Mouse (Mus musculus): Measurements from ENCODE around the gene Zfp51. TPM values are rescaled to one million over a fixed set of nuclear protein-coding genes. Genes with fewer than 3 reads are reported as not detected.
"Not testable (repeated sequence)": the region's sequence is repeated elsewhere in the genome, so short reads cannot be mapped to it uniquely, and the experiment has no call there.

The Zfp51 gene
- total and polyA plus RNA-seq, 3 experiments: 1.5 to 8.5 (median 6.3) TPM

DNA sequence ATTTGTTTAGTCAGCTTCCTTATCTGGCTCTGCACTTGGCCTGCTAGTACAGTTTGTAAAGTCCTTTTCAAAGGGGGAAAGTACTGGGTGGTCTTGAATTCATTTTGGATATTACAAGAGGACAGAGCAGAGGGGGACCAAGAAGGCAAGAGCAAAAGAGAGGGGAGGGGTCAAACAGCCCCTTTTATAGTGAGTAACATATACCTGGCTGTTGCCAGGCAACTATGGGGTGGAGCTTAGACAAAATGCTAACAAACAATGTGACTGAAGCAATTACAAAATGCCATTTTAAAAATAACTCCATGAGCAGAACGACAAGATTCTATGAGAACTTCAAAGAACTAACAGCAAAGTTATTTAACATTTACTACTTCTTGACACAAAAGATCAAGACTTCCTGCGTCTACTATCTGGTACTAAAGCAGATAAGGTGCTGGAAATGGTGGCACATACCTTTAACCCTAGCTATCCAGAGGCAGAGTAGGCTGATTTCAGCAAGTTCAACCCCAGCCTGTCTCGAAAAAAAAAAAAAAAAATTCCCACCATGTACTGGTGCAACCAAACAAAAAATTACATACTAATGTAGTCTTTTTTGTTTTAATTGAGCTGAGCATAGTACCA, 22.0 kb downstream of the Zfp51 start:
- Histone ChIP-seq H3K4me3 (no peak overlapping the region), H3K27ac (no peak overlapping the region), H3K27me3 (ENCODE audit: control insufficient read depth, insufficient read depth, low read length) (no peaks in the 10 kb centered on the region), H3K79me2 (replicated peaks; ENCODE audit: control insufficient read depth, insufficient read depth, low read length) (no peaks in the 10 kb centered on the region), H3K4me1 (ENCODE audit: control insufficient read depth, insufficient read depth, low read length) (peaks cover 2% of the 10 kb centered on the region), H3K36me3 (ENCODE audit: control insufficient read depth, insufficient read depth, low read length) (no peaks in the 10 kb centered on the region; the same call in 1 of the 2 replicates), H3K9ac (ENCODE audit: low read depth, low read length) (no peak overlapping the region)
- TF ChIP-seq CTCF (IDR thresholded peaks at IDR 0.05): no peak
- TF ChIP-seq POLR2A (IDR thresholded peaks at IDR 0.05; ENCODE audit: insufficient read depth, low read depth, low read length): no peak
- TF ChIP-seq EP300 (IDR thresholded peaks at IDR 0.05; ENCODE audit: insufficient read depth, low read depth, low read length): no peak
- intact Hi-C loops (cut with DNase I): no loop called here
- no peak for DNase-seq
- 42% methylated on average over 3 of the region's 3 CpGs for WGBS

DNA sequence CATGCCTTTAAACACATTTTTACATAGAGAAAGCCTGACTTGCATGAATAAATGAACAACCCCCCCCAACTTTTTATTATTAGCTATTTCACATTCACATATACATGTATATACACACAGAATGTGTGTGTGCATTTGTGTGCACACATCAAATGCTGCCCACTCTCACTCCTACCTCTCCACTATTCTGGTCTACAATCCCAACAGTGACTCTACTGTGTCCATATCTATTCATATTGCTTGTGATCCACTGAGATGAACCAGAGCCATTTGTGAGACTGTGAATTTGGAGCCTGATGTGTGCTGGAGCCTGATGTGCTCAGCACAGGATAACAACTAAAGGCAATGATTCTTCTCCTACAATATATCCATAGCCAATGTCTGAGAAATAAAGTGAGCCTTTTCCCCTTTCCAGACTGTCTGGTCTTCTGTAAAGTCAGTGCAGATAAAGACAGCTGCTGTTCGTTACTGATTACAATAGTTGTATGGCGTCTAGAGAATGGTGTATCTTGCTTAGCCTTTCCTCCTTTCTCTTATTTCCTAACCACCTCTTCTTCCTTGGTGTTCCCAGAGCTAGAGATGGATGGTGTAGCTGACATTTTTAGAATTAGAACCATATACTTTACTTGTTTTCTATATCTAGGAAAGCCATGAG, 22.6 kb downstream of the Zfp51 start:
- Histone ChIP-seq H3K36me3 (ENCODE audit: control insufficient read depth, insufficient read depth, low read length) (no peaks in the 10 kb centered on the region; the same call in 1 of the 2 replicates), H3K27ac (no peak overlapping the region), H3K4me1 (ENCODE audit: control insufficient read depth, insufficient read depth, low read length) (peaks cover 2% of the 10 kb centered on the region), H3K27me3 (ENCODE audit: control insufficient read depth, insufficient read depth, low read length) (no peaks in the 10 kb centered on the region), H3K9ac (ENCODE audit: low read depth, low read length) (no peak overlapping the region), H3K79me2 (replicated peaks; ENCODE audit: control insufficient read depth, insufficient read depth, low read length) (no peaks in the 10 kb centered on the region), H3K4me3 (no peak overlapping the region)
- TF ChIP-seq EP300 (IDR thresholded peaks at IDR 0.05; ENCODE audit: insufficient read depth, low read depth, low read length) (no peak), POLR2A (IDR thresholded peaks at IDR 0.05; ENCODE audit: insufficient read depth, low read depth, low read length) (no peak), CTCF (IDR thresholded peaks at IDR 0.05) (no peak)
- WGBS: 67% methylated on average over 2 of the region's 2 CpGs
- intact Hi-C loops (cut with DNase I): no loop called here
- DNase-seq: no peak

DNA sequence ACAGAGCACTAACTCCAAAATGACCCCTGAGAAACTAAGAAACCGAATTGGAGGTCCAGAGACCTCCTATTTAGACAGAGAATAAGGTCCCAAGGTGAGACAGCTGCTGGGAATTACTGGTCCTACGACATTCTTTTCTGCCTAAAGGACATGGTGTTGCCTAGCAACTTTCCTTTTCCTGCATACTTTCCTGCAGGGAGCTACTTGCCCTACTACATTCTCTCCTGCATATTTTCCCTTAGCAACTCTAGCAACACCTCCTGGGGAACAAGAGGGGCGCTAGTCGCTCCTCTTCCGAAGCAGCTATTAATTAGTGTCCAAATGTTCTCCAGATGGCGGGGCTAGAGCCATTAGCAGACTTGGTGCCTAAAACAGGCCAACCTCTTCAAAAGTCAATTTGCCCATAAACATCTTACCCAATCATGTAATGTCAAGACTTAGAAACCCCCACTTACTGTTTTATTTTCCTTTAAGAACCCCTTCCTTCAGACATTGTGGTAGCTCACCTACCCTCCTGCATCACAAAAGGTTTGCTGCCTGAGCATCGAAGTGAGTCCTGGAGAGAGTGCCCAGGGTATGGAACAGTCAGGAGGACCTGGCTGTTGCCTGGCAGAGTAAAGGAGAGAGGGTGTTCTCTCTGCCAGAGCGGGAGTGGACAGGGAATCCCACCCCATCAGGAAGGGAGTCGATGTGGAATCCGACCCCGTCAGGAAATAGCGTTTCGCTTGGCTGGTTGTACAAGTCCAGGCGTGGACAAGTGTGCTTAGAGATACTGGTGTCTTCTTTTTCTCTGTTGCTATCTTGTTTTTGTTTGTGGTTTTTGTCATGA, 23.4 kb downstream of the Zfp51 start:
- Histone ChIP-seq H3K36me3 (ENCODE audit: control insufficient read depth, insufficient read depth, low read length) (no peaks in the 10 kb centered on the region; the same call in 1 of the 2 replicates), H3K79me2 (replicated peaks; ENCODE audit: control insufficient read depth, insufficient read depth, low read length) (no peaks in the 10 kb centered on the region), H3K27ac (peak overlapping the region; percentile 41), H3K4me1 (ENCODE audit: control insufficient read depth, insufficient read depth, low read length) (peaks cover 2% of the 10 kb centered on the region), H3K27me3 (ENCODE audit: control insufficient read depth, insufficient read depth, low read length) (no peaks in the 10 kb centered on the region), H3K4me3 (no peak overlapping the region), H3K9ac (ENCODE audit: low read depth, low read length) (no peak overlapping the region; the same call in 1 of the 2 replicates)
- WGBS: 27% methylated on average over 14 of the region's 14 CpGs
- intact Hi-C loops (cut with DNase I): no loop called here
- no peak for DNase-seq
- TF ChIP-seq CTCF (IDR thresholded peaks at IDR 0.05) (0 out of 2 replicates have a peak, but pooled peaks have one; percentile 14), POLR2A (IDR thresholded peaks at IDR 0.05; ENCODE audit: insufficient read depth, low read depth, low read length) (no peak)

DNA sequence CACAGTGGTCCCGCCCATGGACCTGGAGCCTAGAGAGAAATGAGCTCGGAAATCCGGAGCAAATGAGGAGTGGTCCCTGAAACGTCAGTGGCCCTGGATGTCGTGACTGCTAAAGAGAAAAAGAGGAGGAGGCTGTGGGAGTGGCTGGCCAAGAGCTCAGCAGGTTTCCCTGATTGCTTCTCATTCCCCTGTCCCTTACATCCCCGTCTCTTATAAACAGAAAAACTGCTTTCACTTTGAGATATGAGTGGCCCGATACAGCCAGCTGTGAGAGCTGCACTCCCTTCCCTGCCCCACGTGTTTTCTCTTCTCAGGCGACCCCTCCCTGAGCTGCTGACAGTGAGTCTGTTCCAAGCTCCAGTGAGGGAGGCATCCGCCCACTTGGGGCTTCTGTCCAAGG, 24.6 kb downstream of the Zfp51 start:
- H3K4me1 ChIP-seq (ENCODE audit: control insufficient read depth, insufficient read depth, low read length); H3K36me3 ChIP-seq (ENCODE audit: control insufficient read depth, insufficient read depth, low read length); intact Hi-C loops (cut with DNase I); H3K27me3 ChIP-seq (ENCODE audit: control insufficient read depth, insufficient read depth, low read length); H3K79me2 ChIP-seq (replicated peaks; ENCODE audit: control insufficient read depth, insufficient read depth, low read length); H3K4me3 ChIP-seq; H3K9ac ChIP-seq (ENCODE audit: low read depth, low read length): not testable (repeated sequence)
- DNase-seq: peak; percentile 38 to 44
- WGBS: 7% methylated on average over 10 of the region's 10 CpGs
- peak overlapping the region; percentile 41 for H3K27ac ChIP-seq

DNA sequence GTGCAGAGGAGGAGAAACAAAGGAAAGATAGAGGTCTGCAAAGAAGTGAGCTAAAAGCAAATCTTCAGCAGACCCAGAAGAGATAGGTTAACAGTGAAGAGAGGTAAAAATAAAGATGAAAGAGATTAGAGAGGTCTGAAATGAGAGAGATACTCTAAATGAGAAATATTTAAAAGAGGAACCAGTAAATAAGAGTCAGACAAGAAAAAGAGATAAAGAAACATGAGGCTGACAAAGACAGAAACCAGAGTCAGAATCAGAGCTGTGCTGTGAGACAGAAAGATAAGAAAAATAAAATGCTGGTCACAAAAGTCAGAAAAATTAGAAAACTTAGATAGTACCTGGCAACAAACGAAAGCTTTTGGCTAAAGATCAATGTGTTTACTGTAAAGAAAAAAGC, 25.1 kb downstream of the Zfp51 start:
- DNase-seq; H3K4me3 ChIP-seq; H3K9ac ChIP-seq (ENCODE audit: low read depth, low read length); H3K36me3 ChIP-seq (ENCODE audit: control insufficient read depth, insufficient read depth, low read length); H3K4me1 ChIP-seq (ENCODE audit: control insufficient read depth, insufficient read depth, low read length); H3K79me2 ChIP-seq (replicated peaks; ENCODE audit: control insufficient read depth, insufficient read depth, low read length); intact Hi-C loops (cut with DNase I); H3K27me3 ChIP-seq (ENCODE audit: control insufficient read depth, insufficient read depth, low read length): not testable (repeated sequence)
- peak overlapping the region; percentile 41 for H3K27ac ChIP-seq
- WGBS: 59% methylated on average over 1 of the region's 1 CpGs

DNA sequence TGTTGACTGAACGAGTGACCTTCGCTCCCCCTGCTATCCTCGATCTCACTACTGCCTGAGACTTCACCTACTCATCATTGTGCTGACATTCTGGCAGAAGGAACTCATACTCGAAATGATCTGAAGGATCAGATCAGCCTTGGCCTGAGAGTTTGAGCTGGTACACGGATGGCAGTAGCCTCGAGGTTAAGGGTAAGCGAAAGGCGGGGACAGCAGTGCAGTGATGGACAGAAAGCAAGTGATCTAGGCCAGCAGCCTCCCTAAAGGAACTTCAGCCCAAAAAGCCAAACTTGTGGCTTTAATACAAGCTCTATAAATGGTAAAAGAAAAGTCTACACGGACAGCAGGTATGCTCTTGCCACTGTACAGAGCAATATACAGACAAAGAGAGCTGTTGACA, 26.2 kb downstream of the Zfp51 start:
- H3K4me1 ChIP-seq (ENCODE audit: control insufficient read depth, insufficient read depth, low read length); H3K79me2 ChIP-seq (replicated peaks; ENCODE audit: control insufficient read depth, insufficient read depth, low read length); H3K36me3 ChIP-seq (ENCODE audit: control insufficient read depth, insufficient read depth, low read length); intact Hi-C loops (cut with DNase I); H3K9ac ChIP-seq (ENCODE audit: low read depth, low read length); H3K27me3 ChIP-seq (ENCODE audit: control insufficient read depth, insufficient read depth, low read length); H3K4me3 ChIP-seq; DNase-seq; H3K27ac ChIP-seq: not testable (repeated sequence)
- WGBS: 66% methylated on average over 5 of the region's 9 CpGs

DNA sequence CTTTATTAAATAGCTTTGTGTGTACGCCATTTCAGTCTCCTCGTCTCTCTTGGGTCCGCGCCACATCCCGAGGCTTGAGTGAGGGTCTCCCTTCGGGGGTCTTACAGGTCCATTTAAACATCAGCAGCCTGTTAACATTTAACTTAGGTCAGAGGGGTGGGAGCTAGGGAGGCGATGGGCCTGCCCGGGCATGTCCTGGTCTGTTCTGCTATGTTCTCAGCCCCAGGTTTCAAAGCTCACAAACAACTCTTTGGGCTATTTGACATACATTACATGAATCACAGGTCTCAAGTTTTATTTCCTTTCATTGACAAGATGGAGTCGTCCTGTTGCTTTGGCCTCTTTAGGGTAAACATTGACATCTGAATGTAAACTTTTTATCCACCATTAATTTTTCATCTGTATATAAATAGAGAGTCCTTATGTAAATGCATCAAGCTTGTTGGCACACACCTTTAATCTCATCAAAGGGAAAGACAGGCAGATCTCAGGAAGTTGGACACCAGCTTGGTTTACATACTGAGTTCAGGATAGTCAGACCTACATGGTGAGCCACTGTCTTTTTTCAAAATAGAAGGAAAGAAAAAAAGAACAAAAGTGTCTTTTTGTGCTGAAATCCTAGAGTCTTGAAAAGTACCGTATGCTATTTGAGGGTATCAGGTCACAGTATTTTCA, 28.1 kb downstream of the Zfp51 start:
- H3K9ac ChIP-seq (ENCODE audit: low read depth, low read length); H3K36me3 ChIP-seq (ENCODE audit: control insufficient read depth, insufficient read depth, low read length); H3K4me3 ChIP-seq; H3K4me1 ChIP-seq (ENCODE audit: control insufficient read depth, insufficient read depth, low read length); H3K79me2 ChIP-seq (replicated peaks; ENCODE audit: control insufficient read depth, insufficient read depth, low read length); H3K27me3 ChIP-seq (ENCODE audit: control insufficient read depth, insufficient read depth, low read length); intact Hi-C loops (cut with DNase I); DNase-seq; H3K27ac ChIP-seq: not testable (repeated sequence)
- WGBS: 86% methylated on average over 10 of the region's 10 CpGs

Data from heart, adult 2 months (tissue).